Mouse (Mus musculus): ENCODE measurements at regions not wholly inside any gene's neighbourhood (a gene's known extent, or its start where the extent isn't known, plus 50 kb on each side); places are given as distances from the start of the nearest gene placed in this dataset.
"Not testable (repeated sequence)": the region's sequence is repeated elsewhere in the genome, so short reads cannot be mapped to it uniquely, and the experiment has no call there.

- Histone ChIP-seq H3K36me3 (ENCODE audit: control insufficient read depth, insufficient read depth, low read length) (no peaks in the 10 kb centered on the region), H3K4me3 (ENCODE audit: insufficient read depth, low read depth, low read length) (no peak overlapping the region), H3K27me3 (replicated peaks; ENCODE audit: control insufficient read depth, insufficient read depth, low read length) (no peaks in the 10 kb centered on the region; the same call in 1 of the 2 replicates), H3K27ac (ENCODE audit: insufficient read depth, low read depth, low read length) (no peak overlapping the region), H3K4me1 (ENCODE audit: control insufficient read depth, insufficient read depth, low read length) (no peaks in the 10 kb centered on the region)
- no peak for TF ChIP-seq POLR2A (IDR thresholded peaks at IDR 0.05; ENCODE audit: low read depth, low read length)
- no peak for TF ChIP-seq CTCF (conservative IDR thresholded peaks at IDR 0.05; ENCODE audit: insufficient read depth, insufficient read length, low read depth, low read length)
- WGBS, result 79% methylated on average over 5 of the region's 5 CpGs
- DNase-seq, result no peak
Observed at GRCm38 (mm10) chr13:12912902-12913301, 92.3 kb downstream of the Prl2c2 start.

- no peak for DNase-seq
- no peak overlapping the region for H3K27ac ChIP-seq (ENCODE audit: insufficient read depth, low read depth, low read length)
- H3K4me3 ChIP-seq (ENCODE audit: insufficient read depth, low read depth, low read length), result no peak overlapping the region
- no peaks in the 10 kb centered on the region for H3K27me3 ChIP-seq (replicated peaks; ENCODE audit: control insufficient read depth, insufficient read depth, low read length)
- TF ChIP-seq CTCF (conservative IDR thresholded peaks at IDR 0.05; ENCODE audit: insufficient read depth, insufficient read length, low read depth, low read length) (no peak), POLR2A (IDR thresholded peaks at IDR 0.05; ENCODE audit: low read depth, low read length) (no peak)
- no peaks in the 10 kb centered on the region for H3K4me1 ChIP-seq (ENCODE audit: control insufficient read depth, insufficient read depth, low read length)
- no peaks in the 10 kb centered on the region for H3K36me3 ChIP-seq (ENCODE audit: control insufficient read depth, insufficient read depth, low read length)
Observed at GRCm38 (mm10) chr13:12906151-12906550, 99.0 kb downstream of the Prl2c2 start.

- WGBS, result 88% methylated on average over 20 of the region's 20 CpGs
- DNase-seq, result not testable (repeated sequence)
Observed at GRCm38 (mm10) chr13:12889631-12890030, 89.8 kb upstream of the Prl2c3 start.

GRCm38 (mm10) chr13:12879506-12879905 is 79.6 kb upstream of the Prl2c3 start:
- H3K36me3 ChIP-seq (ENCODE audit: control insufficient read depth, insufficient read depth, low read length); H3K27ac ChIP-seq (ENCODE audit: insufficient read depth, low read depth, low read length); H3K4me1 ChIP-seq (ENCODE audit: control insufficient read depth, insufficient read depth, low read length); DNase-seq; H3K27me3 ChIP-seq (replicated peaks; ENCODE audit: control insufficient read depth, insufficient read depth, low read length); H3K4me3 ChIP-seq (ENCODE audit: insufficient read depth, low read depth, low read length): not testable (repeated sequence)
- WGBS, result 74% methylated on average over 3 of the region's 3 CpGs

More at GRCm38 (mm10) chr13:12889631-12890030, 89.8 kb upstream of the Prl2c3 start:
- not testable (repeated sequence) for H3K27me3 ChIP-seq (replicated peaks; ENCODE audit: control insufficient read depth, insufficient read depth, low read length); H3K4me3 ChIP-seq (ENCODE audit: insufficient read depth, low read depth, low read length); H3K27ac ChIP-seq (ENCODE audit: insufficient read depth, low read depth, low read length); H3K36me3 ChIP-seq (ENCODE audit: control insufficient read depth, insufficient read depth, low read length); H3K4me1 ChIP-seq (ENCODE audit: control insufficient read depth, insufficient read depth, low read length)

- not testable (repeated sequence) for H3K36me3 ChIP-seq (ENCODE audit: control insufficient read depth, insufficient read depth, low read length); DNase-seq; H3K4me1 ChIP-seq (ENCODE audit: control insufficient read depth, insufficient read depth, low read length); H3K27ac ChIP-seq (ENCODE audit: insufficient read depth, low read depth, low read length); H3K27me3 ChIP-seq (replicated peaks; ENCODE audit: control insufficient read depth, insufficient read depth, low read length); H3K4me3 ChIP-seq (ENCODE audit: insufficient read depth, low read depth, low read length)
- WGBS, result 93% methylated on average over 1 of the region's 1 CpGs
Observed at GRCm38 (mm10) chr13:12864946-12865345, 65.1 kb upstream of the Prl2c3 start.

- Histone ChIP-seq H3K36me3 (ENCODE audit: control insufficient read depth, insufficient read depth, low read length) (no peaks in the 10 kb centered on the region), H3K4me3 (ENCODE audit: insufficient read depth, low read depth, low read length) (no peak overlapping the region), H3K4me1 (ENCODE audit: control insufficient read depth, insufficient read depth, low read length) (no peaks in the 10 kb centered on the region), H3K27me3 (replicated peaks; ENCODE audit: control insufficient read depth, insufficient read depth, low read length) (no peaks in the 10 kb centered on the region), H3K27ac (ENCODE audit: insufficient read depth, low read depth, low read length) (no peak overlapping the region)
- DNase-seq, result no peak
- TF ChIP-seq POLR2A (IDR thresholded peaks at IDR 0.05; ENCODE audit: low read depth, low read length) (no peak), CTCF (conservative IDR thresholded peaks at IDR 0.05; ENCODE audit: insufficient read depth, insufficient read length, low read depth, low read length) (no peak)
Observed at GRCm38 (mm10) chr13:12864263-12864662, 64.4 kb upstream of the Prl2c3 start.

GRCm38 (mm10) chr13:12863542-12863941 is 63.7 kb upstream of the Prl2c3 start:
- not testable (repeated sequence) for DNase-seq; H3K27me3 ChIP-seq (replicated peaks; ENCODE audit: control insufficient read depth, insufficient read depth, low read length); H3K36me3 ChIP-seq (ENCODE audit: control insufficient read depth, insufficient read depth, low read length); H3K4me1 ChIP-seq (ENCODE audit: control insufficient read depth, insufficient read depth, low read length); H3K27ac ChIP-seq (ENCODE audit: insufficient read depth, low read depth, low read length); H3K4me3 ChIP-seq (ENCODE audit: insufficient read depth, low read depth, low read length)
- WGBS, result 86% methylated on average over 7 of the region's 7 CpGs

GRCm38 (mm10) chr13:12860954-12861353 is 61.1 kb upstream of the Prl2c3 start:
- H3K4me1 ChIP-seq (ENCODE audit: control insufficient read depth, insufficient read depth, low read length); H3K36me3 ChIP-seq (ENCODE audit: control insufficient read depth, insufficient read depth, low read length); H3K27me3 ChIP-seq (replicated peaks; ENCODE audit: control insufficient read depth, insufficient read depth, low read length); H3K27ac ChIP-seq (ENCODE audit: insufficient read depth, low read depth, low read length); DNase-seq; H3K4me3 ChIP-seq (ENCODE audit: insufficient read depth, low read depth, low read length): not testable (repeated sequence)
- WGBS, result 95% methylated on average over 16 of the region's 17 CpGs

GRCm38 (mm10) chr13:12859930-12860329 is 60.1 kb upstream of the Prl2c3 start:
- not testable (repeated sequence) for H3K27me3 ChIP-seq (replicated peaks; ENCODE audit: control insufficient read depth, insufficient read depth, low read length); H3K27ac ChIP-seq (ENCODE audit: insufficient read depth, low read depth, low read length); DNase-seq; H3K4me3 ChIP-seq (ENCODE audit: insufficient read depth, low read depth, low read length); H3K4me1 ChIP-seq (ENCODE audit: control insufficient read depth, insufficient read depth, low read length); H3K36me3 ChIP-seq (ENCODE audit: control insufficient read depth, insufficient read depth, low read length)
- WGBS, result 94% methylated on average over 19 of the region's 19 CpGs

Measured in kidney, adult 2 months (tissue).